Mouse (Mus musculus): Measurements from ENCODE around the gene Fam167b.
"Not testable (repeated sequence)": the region's sequence is repeated elsewhere in the genome, so short reads cannot be mapped to it uniquely, and the experiment has no call there.

The Fam167b gene

GRCm38 (mm10) chr4:129561184-129561583 is 17.2 kb downstream of the Fam167b start:
- no peak for DNase-seq (ENCODE audit: low read depth, low spot score)

- DNase-seq (ENCODE audit: low read depth, low spot score): no peak
Observed at GRCm38 (mm10) chr4:129558321-129558955, 19.9 kb downstream of the Fam167b start.

- DNase-seq (ENCODE audit: low read depth, low spot score): no peak
Observed at GRCm38 (mm10) chr4:129557256-129557808, 21.0 kb downstream of the Fam167b start.

- DNase-seq (ENCODE audit: low read depth, low spot score): peak; percentile 91
Observed at GRCm38 (mm10) chr4:129556532-129557223, 21.7 kb downstream of the Fam167b start.

GRCm38 (mm10) chr4:129555862-129556531 is 22.4 kb downstream of the Fam167b start:
- DNase-seq (ENCODE audit: low read depth, low spot score): peak; percentile 33

GRCm38 (mm10) chr4:129555421-129555861 is 22.9 kb downstream of the Fam167b start:
- DNase-seq (ENCODE audit: low read depth, low spot score): peak; percentile 87

- DNase-seq (ENCODE audit: low read depth, low spot score): peak; percentile 52
Observed at GRCm38 (mm10) chr4:129554512-129554911, 23.8 kb downstream of the Fam167b start.

GRCm38 (mm10) chr4:129550295-129550694 is 28.1 kb downstream of the Fam167b start:
- DNase-seq (ENCODE audit: low read depth, low spot score): peak; percentile 25

GRCm38 (mm10) chr4:129549306-129549705 is 29.0 kb downstream of the Fam167b start:
- peak; percentile 61 for DNase-seq (ENCODE audit: low read depth, low spot score)

- not testable (repeated sequence) for DNase-seq (ENCODE audit: low read depth, low spot score)
Observed at GRCm38 (mm10) chr4:129547631-129548030, 30.7 kb downstream of the Fam167b start.

GRCm38 (mm10) chr4:129544106-129544505 is 34.2 kb downstream of the Fam167b start:
- DNase-seq (ENCODE audit: low read depth, low spot score): peak; percentile 77

GRCm38 (mm10) chr4:129542592-129543141 is 35.7 kb downstream of the Fam167b start, which contains the start of gene Hdac1:
Gene Hdac1 (minus strand): TSS chr4:129542713.
- peak; percentile 96 for DNase-seq (ENCODE audit: low read depth, low spot score)

- DNase-seq (ENCODE audit: low read depth, low spot score): peak; percentile 95
Observed at GRCm38 (mm10) chr4:129541868-129542591, 36.3 kb downstream of the Fam167b start.

GRCm38 (mm10) chr4:129540012-129540411 is 38.3 kb downstream of the Fam167b start:
- DNase-seq (ENCODE audit: low read depth, low spot score): peak; percentile 85

- not testable (repeated sequence) for DNase-seq (ENCODE audit: low read depth, low spot score)
Observed at GRCm38 (mm10) chr4:129528901-129529300, 49.4 kb downstream of the Fam167b start.
